Mouse (Mus musculus) c-Kit-positive CD71-negative TER-119-negative erythroid progenitor cells, embryonic 14.5 days (primary cell): ENCODE results near the gene Rai14.

Source experiments
- DNase-seq: peaks from one replicate; pipeline ENCODE4 v3.0.0-alpha.2; 2013; ENCODE audit warnings: low read depth

The Rai14 gene

DNA sequence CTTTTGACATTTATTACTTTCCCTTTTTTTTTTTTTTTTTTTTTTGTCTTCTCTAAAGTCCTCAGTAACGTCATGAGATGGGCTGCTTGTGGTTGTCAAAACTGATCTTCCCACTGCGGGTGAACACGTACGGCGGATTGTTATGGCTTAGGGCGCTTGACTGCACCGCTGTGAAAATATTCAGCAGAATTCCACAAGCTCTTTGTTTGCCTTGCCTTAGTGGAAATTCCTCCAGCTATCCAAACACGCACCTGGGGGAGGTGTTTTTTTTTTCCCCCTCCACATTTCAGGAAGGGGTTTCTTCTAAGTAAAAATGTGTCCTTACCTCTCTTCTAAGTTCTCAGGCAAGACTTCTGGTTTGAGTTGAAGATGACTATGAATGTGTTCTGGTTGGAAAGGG lies 6.2 kb upstream of the Rai14 start:
- DNase-seq: no peak

DNA sequence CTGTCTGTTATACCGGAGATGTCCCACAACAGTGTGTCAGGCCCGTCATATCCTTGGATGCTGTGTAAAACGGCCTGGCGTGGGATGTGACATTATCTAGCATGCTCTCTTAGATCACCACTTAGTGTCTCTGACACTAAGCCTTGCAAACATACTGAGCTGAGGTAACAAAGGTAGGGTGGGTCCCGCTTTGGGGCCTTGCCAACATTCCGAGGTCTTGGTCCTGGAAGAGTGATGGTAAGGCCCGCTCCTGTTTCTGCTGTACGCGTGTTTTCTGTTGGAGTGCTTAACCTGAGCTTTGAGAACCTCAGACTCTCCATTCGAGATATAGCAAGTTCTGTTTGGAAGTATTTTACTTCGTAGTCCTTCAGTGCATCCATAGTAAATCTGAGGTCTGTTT lies 5.8 kb upstream of the Rai14 start:
- no peak for DNase-seq

DNA sequence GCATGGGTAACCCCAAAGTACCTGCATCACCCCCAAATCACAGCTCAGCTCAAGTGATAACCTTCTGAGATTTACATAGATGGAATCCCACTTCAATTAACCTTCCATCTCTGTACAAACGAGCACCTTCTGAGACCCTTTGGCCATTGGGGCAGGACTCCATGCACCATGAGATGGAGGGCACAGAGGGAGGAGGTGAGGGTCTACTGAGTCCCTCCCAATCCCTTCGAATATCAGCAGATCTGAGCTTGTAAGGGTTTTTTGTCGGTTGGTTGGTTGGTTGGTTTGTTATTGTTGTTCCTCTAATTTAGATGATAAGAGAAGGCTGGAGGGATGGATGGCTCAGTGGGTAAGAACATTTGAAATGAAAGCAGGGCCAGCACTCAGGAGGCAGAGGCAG lies 5.1 kb upstream of the Rai14 start:
- DNase-seq: no peak

DNA sequence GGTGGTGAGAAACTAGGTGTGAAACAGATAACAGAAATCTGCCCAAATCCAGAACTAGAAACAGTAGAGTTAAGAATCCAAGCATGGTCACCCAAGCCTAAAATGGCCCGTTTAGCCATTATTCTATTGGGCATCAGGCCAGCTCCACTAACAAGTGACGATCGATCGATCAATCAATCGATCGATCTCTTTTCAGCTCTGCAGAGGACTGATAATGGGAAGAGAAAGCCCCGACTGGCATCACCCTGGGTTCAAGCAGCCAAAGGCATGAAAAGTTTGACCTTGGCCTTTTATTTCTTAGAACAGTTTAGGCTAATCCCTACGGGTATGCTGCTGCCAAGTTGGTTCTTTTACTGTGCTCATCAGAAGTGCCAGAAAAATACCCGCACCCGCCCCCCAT lies 4.3 kb upstream of the Rai14 start:
- no peak for DNase-seq

DNA sequence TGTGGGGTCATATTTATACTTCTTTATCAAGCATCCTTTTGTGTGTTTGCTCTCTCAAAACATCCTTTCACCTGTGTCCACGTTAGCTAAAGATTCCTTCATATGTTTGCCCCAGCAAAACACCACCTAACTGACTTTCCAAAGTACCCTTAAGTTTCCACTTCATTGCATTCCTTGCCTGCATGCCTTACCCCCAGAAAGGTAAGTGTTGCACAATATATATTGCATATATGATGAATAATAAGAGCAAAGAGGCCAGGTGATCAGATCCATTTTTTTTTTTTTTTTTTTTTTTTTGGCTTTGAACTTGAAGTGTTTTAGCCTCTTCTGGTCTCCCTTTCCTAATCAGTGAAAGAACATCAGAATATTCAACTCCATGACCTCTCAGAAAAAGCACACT lies 2.9 kb upstream of the Rai14 start:
- no peak for DNase-seq

DNA sequence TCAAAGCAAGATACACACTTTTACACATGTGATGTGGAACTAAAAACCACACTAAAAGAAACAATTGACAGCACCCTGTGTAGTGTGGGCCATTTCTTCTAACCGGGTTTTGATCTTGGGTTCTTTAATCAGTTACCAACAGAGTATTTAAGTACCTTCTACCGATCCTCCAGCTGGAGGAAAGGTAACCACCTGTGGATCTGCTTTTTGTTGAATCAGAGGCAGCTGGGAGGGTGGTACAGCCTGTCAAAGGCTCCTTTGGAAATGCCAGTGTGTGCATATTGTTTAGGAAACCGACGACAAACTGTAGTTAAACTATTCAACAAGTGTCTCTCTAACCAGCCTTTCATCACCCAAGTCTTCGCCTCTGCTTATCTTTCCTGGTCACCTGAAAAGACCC lies 1.5 kb upstream of the Rai14 start:
- DNase-seq: no peak

DNA sequence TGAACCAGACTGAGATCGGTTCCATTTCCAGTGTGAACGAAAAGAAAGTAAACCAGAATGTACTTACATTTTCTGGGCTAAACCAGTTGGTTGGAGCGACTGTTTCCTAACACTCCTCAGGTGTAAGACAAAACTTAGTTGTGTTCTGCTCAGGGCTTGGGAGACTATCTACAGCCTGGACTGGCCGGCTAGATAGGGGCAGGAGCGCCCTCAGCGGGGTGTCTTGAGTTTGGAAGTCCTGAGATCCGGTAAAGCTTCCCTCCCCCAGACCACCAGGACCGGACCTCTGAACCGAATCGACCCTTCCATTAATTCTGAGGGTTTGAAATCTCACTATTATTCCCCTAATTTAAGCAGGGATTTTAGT lies 698 bp upstream of the Rai14 start:
- no peak for DNase-seq

DNA sequence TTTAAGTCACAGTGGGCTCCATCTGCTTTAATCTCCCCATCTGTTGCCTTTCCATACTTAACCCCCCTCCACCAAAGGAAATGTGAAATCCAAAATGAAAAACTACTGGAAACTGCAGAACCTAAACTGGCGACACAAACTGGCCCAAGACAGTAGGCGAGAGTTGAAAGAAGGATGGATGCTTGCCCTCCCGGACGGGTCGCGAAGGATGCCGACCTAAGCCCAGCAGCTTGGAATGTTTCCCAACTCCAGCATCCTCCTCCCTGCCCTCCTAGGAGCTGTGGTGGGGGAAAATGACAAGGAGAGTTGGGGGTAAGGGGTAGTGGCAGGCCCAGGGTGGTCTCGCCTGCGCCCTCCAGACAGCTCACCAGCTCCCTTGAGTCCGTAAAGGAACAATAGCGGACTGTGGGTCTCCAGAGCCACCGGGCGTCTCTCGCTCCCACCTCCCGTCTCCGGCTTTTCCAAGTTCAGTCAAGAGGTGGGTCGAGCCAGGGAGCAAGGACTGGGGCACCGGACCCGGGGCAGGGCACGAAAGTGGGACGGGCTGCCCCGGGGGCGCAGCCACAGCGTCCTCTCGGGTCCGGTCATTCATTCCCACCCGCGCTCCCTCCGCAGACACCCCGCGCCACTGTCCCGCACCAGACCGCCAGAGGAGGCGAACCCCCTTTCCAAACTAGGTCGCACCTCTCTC lies 653 bp downstream of the Rai14 start:
- DNase-seq: no peak

DNA sequence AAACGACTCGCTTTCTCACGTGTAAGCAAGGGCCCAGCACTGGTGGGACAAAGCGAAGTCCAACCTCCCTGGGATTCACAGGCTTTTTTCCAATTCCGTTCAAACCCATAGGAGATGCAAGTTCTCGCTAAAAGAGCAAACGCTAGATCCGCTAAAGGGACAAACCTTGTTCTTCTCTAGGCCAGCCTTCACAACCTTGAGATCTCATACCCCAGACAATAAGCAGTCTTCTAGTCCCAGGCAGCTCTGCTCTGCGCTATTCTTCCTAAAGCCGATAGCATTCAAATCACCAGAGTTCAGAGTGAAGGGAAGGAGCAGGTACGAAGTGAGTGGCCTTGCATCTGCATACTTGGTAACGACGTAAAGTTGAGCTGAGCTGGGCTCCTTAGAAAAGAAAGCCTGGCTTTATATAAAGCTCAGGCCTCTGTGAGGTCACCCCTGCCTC lies 1.2 kb downstream of the Rai14 start:
- DNase-seq: no peak

DNA sequence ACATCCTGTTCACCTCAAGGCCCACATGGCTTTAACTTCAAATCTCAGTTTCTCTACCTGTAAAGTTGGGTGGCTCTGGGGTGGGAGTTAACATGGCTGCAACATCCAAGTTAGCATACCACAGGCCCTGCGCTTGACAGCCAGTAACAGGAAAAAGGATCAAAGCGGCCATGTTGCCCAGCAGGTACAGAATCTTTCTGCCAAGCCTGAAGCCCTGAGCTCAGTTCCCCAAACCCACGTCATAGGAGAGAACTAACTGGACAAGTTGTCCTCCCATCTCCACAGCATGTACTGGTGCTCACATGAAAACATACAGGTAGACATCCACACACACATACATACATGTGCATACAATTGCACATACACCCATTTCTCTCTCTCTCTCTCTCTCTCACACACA lies 2.1 kb downstream of the Rai14 start:
- no peak for DNase-seq

DNA sequence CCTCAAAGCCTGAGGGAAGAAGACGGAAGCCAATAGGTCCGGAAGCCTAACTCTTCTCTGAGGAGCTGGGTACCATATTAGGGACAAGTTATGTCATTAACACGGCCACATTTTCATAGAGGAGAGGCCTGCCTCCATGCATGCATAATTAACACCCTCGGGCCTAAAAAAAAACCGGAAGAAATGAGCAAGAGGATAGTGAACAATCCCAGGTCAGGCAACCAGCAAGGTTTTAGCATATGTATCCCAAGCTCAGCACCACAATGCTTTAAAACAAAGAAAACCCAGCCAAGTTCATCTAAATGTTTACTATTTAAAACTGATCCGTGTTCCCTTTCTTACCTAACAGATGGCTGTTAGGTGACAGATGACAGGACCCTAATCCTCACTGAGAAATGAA lies 3.2 kb downstream of the Rai14 start:
- no peak for DNase-seq

DNA sequence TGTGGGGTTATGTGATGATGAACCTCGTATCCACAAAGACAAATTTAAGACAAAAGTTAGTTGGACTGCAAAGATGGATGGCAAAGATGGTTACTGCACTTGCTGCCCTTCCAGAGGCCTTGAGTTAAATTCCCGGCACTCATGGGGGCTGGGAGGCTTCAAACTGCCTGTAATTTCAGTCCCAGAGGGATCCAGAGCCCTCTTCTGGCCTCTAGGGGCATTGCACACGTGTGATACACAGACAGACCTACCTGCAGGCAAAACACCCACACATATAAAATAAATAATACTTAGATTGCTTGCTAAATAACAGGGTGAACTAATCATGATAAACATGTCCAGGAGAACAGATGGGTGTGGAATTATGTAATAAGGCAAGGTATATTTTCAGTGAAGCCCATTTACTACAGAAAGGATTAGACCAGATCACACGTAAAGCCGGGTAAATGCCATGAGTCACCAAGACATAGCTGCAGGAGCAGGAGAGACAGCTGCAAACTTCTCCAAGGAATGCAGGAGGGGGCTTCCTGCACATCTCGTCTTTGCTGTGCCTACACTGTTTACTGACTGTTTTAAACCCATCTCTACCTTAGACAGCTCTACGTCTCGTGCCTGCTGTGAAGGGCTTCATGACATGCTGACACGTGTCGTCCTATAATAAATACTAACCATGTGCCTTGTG lies 5.7 kb downstream of the Rai14 start:
- no peak for DNase-seq

DNA sequence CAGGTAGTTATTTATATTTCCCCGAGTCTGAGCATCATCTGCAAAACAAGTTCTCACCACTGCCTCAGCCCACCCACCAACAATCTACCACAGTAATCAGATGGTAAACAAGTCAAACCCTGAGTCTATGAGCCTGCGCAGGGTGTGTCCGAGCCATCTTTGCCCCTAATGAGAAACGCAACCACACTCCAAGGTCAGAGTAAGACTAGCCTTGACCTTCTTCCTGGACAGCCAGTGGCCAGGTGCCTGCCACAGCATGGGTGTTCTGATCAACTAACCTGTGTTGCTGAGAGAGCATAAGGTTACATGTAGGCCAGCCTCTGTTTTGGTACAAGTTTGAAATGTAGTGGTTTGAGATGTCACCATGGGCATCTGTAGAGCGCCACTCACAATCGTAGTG lies 7.3 kb downstream of the Rai14 start:
- DNase-seq: no peak

DNA sequence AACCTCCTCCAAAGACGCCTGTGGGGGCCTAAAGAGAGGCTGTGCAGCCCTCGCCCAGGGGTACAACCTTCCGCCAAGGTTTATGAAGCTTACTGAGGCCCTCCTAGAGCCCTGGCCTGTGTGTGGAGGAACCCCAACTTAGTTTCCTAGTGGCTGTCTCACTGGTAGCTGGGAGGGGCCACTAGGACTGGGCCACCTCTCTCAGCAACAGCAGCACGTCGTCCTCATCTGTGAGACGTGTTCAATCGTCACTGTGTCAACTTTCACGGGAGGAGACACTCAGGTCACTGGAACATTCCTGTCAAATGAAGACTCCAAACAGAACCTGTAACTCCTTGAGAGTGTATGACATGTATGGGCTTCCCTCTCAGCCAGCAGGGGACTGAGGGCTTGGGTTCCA lies 8.0 kb downstream of the Rai14 start:
- no peak for DNase-seq

DNA sequence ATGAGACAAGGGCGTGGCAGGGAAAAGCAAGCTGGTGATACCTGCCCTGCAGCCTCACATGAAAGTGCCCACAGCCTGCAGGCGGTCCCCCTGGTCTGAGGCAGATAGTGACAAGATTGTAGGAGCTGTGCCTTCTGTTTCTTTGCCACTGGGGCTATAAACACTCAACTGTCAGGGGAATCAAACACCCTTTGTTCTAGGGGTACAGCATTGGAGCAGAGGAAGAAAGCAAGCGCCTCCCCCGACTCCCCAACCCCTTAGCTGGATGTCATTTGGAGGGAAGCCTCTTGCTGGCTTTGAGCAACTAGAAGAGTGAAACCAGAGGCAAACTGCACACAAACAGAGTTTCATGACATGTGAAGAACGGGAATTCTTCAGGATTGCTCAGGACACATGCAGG lies 8.7 kb downstream of the Rai14 start:
- DNase-seq: no peak

DNA sequence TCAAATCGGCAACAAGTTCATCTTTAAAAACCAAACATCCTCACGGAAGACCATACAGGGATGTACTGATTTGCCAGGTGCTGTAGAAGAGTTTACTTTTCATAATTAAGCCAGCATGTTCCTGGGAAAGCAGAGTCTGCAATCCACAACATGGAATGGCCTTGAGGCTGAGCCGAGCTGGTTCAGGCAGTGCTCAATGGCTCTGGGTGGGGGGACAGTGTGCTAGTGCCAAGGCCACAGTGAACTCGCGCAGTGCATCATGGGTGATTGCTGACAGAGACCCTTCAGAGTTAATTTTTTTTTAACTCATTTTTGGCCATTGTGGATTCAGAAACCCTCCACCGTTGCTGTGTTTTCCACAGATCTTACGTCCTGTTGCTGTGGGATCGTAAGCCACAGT lies 10.1 kb downstream of the Rai14 start:
- DNase-seq: no peak

DNA sequence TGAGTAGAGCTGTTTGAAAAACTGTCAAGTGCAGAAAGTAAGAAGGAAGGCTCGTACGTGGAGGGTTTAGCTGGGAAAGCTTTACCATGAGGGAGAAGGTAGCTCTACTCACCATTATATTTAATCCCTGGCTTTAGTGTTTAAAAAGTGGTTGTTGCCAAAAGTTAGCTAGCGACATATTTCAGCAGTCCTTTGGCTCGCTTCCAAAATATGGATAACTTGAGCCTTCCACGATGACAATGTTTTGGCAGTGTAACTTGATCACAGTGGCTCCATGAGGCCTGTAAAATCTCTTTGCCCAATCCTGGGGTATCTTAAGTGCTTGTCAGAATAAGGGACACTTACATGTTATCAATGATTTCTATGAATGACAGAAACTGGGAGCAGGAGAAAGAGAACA lies 12.9 kb downstream of the Rai14 start:
- no peak for DNase-seq

DNA sequence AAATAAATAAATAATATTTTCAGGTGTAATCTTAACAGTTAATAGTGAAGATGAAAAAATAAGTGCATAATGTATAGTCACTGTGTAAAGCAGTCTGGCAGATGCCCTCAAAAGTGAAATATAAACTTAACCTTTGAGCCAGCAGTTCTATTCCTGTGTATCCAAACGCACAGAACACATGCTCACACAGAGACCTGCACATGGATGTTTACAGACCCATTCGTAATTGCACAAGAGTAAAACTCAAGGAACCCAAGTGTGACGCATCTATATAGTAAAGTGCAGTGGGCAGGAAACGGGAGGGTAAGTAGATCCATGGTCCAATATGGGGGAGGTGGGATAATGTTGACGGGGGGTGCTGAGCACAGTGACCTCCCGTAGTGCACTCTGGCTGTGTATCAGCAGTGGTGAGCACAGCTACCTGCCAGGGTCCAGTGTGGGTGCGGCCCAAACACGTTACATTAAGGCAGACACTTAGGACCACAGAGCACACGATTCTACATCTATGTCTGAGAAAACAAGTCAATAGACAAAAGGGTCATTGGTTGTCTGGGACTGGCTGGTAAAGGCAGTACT lies 13.4 kb downstream of the Rai14 start:
- no peak for DNase-seq

DNA sequence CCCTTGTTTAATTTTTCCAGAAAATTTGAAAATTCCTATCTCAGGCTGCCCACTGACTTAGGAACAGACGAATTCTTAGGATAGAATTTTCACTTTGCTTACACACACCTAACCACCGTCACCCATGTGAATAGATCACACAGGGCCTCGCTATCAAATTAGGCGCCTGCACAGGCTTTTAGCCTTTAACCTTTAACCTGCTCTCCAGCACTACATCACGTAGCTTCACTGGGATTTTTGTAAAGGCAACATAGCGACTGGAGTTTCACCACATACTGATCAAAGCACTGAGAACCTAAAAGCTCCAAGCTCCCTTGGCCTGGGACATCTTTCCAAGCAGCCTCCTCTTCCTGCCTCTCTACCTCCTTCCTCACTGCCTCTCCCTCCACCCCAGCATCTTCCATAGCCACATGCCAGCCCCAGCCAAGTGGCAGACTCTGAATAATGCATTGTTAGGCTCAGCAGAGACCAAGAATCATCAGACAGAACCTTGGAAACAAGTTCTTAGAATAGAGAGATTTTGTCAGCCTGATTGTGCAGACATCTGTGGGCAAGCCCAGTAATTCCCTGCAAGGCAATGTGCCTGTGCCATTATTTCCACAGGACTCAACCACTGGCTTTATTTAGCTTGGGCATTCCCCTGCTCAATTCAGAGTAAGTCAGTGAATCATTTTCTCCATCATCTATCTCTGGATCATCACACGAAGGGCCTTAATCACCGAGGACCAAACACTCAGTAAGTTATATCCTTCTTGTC lies 17.8 kb downstream of the Rai14 start:
- no peak for DNase-seq

DNA sequence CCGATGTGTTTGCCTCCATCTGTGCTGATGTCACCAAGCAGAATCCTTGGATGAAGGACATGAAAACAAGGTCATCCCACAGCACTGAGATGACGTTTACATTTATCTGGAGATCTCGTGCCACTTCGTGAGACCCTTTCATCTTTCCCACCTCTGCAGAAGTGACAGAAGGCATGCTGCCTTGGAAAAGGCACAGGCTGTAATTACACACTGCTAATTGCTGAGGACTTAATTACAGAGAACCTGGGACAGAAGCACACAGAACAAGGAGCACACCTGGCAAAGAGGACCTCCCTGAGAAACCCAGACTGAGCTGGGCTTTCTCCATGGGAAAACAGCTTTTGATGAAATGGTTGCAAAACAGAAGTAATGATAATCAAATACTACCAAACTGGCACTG lies 21.8 kb downstream of the Rai14 start:
- DNase-seq: no peak

DNA sequence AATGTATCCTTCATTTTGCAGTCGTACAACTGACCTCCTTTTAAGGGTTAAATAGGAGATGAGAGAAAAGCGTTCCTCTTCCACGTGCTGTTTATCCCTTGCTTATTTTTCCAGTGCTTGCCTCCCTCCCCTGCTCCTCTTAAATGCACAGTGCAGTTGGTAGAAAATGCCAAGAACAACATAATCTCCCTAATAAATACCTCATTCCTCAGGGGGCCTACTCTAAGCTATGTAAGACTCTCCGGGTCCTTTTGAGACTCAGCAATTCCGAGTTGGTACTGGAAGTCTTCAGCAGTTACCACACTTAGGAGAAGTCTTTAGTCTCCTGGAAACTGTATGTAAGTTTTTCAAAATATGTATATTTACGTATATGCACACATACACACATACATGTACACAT lies 22.9 kb downstream of the Rai14 start:
- DNase-seq: no peak

DNA sequence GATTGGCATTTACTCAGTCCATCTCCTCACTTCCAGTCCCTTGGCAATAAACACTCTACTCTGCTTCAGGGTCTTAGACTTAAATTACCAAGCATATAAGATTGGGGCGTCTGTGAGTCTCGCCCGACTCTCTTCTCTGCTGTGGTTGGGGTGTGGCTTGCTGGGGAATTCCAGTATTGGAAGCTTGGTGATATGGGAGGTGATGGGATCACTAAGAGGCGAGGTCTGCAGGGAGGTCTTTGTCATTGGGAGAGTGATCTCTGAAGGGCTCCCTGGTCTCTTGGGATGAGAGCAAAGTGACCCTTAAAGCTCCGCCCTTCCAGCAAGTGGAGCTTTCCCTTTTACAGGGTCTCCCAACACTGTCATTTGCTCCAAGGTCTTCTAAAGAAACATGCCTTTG lies 23.5 kb downstream of the Rai14 start:
- no peak for DNase-seq

DNA sequence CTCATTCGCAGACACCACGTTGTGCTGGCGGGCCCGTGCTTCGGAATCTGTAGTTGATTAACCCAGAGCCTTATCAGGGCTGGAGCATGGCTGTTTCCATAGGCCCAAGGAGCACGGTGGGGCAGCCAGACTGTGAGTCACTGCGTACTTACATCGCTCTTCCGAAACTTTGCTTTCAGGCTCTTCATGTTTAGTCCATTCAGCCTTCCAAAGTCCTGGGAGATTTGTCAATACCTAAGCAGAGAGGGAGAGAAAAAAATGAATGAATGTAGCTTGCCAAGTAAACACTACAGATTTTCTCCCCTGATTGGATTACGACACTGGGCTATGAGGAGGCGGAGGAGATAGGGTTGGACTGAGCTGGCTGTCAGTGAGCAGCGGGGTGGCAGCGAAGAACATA lies 24.2 kb downstream of the Rai14 start:
- no peak for DNase-seq
